8 mouse cellular contexts compared by ENCODE assay signal in the genomic region with DNA sequence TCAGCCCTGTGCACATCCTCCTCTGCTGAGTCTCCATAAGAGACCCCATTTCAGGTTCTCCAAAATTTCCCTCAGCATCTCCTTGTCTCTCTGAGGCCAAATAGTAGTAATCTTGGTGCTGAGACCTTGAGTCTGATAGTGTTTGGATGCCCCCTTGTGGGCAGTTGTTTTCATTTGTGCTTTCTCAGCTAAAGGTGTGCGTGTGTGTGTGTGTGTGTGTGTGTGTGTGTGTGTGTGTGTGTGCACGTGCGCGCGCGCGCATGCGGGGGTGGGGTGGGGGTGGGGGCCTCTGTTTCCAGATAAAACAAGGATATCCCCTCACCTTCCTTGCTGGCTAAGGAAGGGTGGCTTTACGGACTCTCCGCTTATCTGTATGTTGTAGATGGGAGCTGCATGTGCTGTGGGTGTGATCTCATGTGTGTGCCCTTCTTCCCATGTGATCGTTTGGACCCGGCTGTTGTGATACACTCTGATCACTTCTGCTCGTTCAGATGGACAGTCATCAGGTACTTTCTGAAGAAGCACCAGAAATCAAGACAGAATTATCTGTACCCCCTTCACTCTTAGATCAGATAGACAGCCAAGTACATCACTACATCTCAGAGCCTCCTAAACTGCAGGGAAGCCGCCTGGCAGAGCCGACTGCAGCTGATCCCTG. TPM values are rescaled to one million over a fixed set of nuclear protein-coding genes. Genes with fewer than 3 reads are reported as not detected.
DNase-seq lines count a peak whose midpoint lies in the region; ATAC-seq and TF ChIP-seq lines count a peak whose summit lies in the region.
"Had no signal": no experiment of that assay in that cellular context is flagged by ENCODE, and none has a peak within 500 bp of the region (broad histone marks: within the 10 kb centered on the region; RNA-seq: fewer than 3 reads in every experiment).

No protein-coding gene starts in this region.

- H3K27me3 ChIP-seq in midbrain, embryonic 11.5 days (ENCODE audit: control insufficient read depth, insufficient read depth, low read length) = no peaks in the 10 kb centered on the region
- no peaks in the 10 kb centered on the region for H3K27me3 ChIP-seq in midbrain, embryonic 13.5 days
- no peaks in the 10 kb centered on the region for H3K27me3 ChIP-seq in liver, postnatal 0 days (ENCODE audit: insufficient read depth, low read length)

- ATAC-seq in midbrain, embryonic 11.5 days (ENCODE audit: low FRiP score) = no peak
- no peak for ATAC-seq in midbrain, embryonic 13.5 days
- peak; percentile 21 for ATAC-seq in inflammation-experienced regulatory T-cells, adult 6 months
- ATAC-seq in liver, postnatal 0 days = peak; percentile 43; the same call in 1 of the 2 replicates

- H3K4me2 ChIP-seq in midbrain, embryonic 11.5 days = no peak overlapping the region
- no peak overlapping the region for H3K4me2 ChIP-seq in midbrain, embryonic 13.5 days (replicated peaks)
- H3K4me2 ChIP-seq in liver, postnatal 0 days (ENCODE audit: low read depth, low read length) = no peak overlapping the region
- H3K4me2 ChIP-seq: neural tube, embryonic 12.5 days had no signal

- no peak for TF ChIP-seq EP300 in liver, postnatal 0 days (IDR thresholded peaks at IDR 0.05; ENCODE audit: low read depth)

- no peaks in the 10 kb centered on the region for H3K9me3 ChIP-seq in midbrain, embryonic 11.5 days (ENCODE audit: control insufficient read depth, low read length)
- no peaks in the 10 kb centered on the region for H3K9me3 ChIP-seq in midbrain, embryonic 13.5 days
- no peaks in the 10 kb centered on the region for H3K9me3 ChIP-seq in liver, postnatal 0 days (ENCODE audit: low read length)
- H3K9me3 ChIP-seq: neural tube, embryonic 12.5 days had no signal

- TF ChIP-seq CTCF in liver, postnatal 0 days (IDR thresholded peaks at IDR 0.05; ENCODE audit: low read depth) = peak; percentile 74

- peaks cover 10% of the 10 kb centered on the region for H3K4me1 ChIP-seq in midbrain, embryonic 11.5 days (ENCODE audit: control insufficient read depth, insufficient read depth, low read length)
- H3K4me1 ChIP-seq in midbrain, embryonic 13.5 days (replicated peaks) = peaks cover 25% of the 10 kb centered on the region
- no peaks in the 10 kb centered on the region for H3K4me1 ChIP-seq in liver, postnatal 0 days (ENCODE audit: insufficient read depth)

- WGBS in midbrain, embryonic 11.5 days = 44% methylated on average over 15 of the region's 15 CpGs
- WGBS in midbrain, embryonic 13.5 days = 44% methylated on average over 8 of the region's 15 CpGs
- 24% methylated on average over 15 of the region's 15 CpGs for WGBS in liver, postnatal 0 days (ENCODE audit: insufficient replicate concordance)

- DNase-seq in midbrain, embryonic 11.5 days (ENCODE audit: low spot score, missing footprints) = peak; percentile 93
- peak; percentile 91 for DNase-seq in NIH3T3 (ENCODE audit: low read depth)
- peak; percentile 76 for DNase-seq in embryo, embryonic 10 days (ENCODE audit: low spot score)
- DNase-seq in liver, postnatal 0 days = peak; percentile 67
- DNase-seq in thymus, postnatal 0 days (ENCODE audit: low spot score) = peak; percentile 79

- no peak overlapping the region for H3K27ac ChIP-seq in midbrain, embryonic 11.5 days (ENCODE audit: low read depth, low read length)
- no peak overlapping the region for H3K27ac ChIP-seq in midbrain, embryonic 13.5 days
- H3K27ac ChIP-seq in liver, postnatal 0 days (ENCODE audit: low read depth) = no peak overlapping the region
- H3K27ac ChIP-seq: neural tube, embryonic 12.5 days had no signal

- H3K36me3 ChIP-seq in midbrain, embryonic 11.5 days (ENCODE audit: control insufficient read depth, insufficient read depth, low read length) = no peaks in the 10 kb centered on the region
- no peaks in the 10 kb centered on the region for H3K36me3 ChIP-seq in midbrain, embryonic 13.5 days
- H3K36me3 ChIP-seq in liver, postnatal 0 days (replicated peaks; ENCODE audit: insufficient read depth, low read length) = no peaks in the 10 kb centered on the region
- H3K36me3 ChIP-seq: neural tube, embryonic 12.5 days had no signal

- H3K9ac ChIP-seq in midbrain, embryonic 11.5 days (ENCODE audit: low read length) = no peak overlapping the region; the same call in 1 of the 2 replicates
- no peak overlapping the region for H3K9ac ChIP-seq in midbrain, embryonic 13.5 days (replicated peaks)
- no peak overlapping the region for H3K9ac ChIP-seq in liver, postnatal 0 days (replicated peaks)
- H3K9ac ChIP-seq: neural tube, embryonic 12.5 days had no signal

- no peak overlapping the region for H3K4me3 ChIP-seq in midbrain, embryonic 11.5 days (ENCODE audit: low read depth, low read length)
- no peak overlapping the region for H3K4me3 ChIP-seq in midbrain, embryonic 13.5 days (replicated peaks)
- no peak overlapping the region for H3K4me3 ChIP-seq in liver, postnatal 0 days (ENCODE audit: low read depth, low read length)
- H3K4me3 ChIP-seq: neural tube, embryonic 12.5 days had no signal

RNA-seq across cellular contexts. Expression of gene Ccr7, which starts 30.8 kb away (rescaled TPM):
- polyA plus RNA-seq in midbrain, embryonic 11.5 days (2014; fragmentation: Nextera tagmentation; extraction: Ambion mirVana) = 0.41 TPM in 1 of 2 replicates, not detected in the other
- polyA plus RNA-seq in midbrain, embryonic 13.5 days (2015; fragmentation: Nextera tagmentation; extraction: Ambion mirVana) = not detected in 2 replicates
- 100 to 1,000 TPM in 2 of 3 experiments, 10 to 100 TPM in 1; 16.6 to 295 (median 286) TPM for polyA plus RNA-seq in inflammation-experienced regulatory T-cells, adult 6 months (2017; shearing (Covaris generic))
- 1.5 and 1.6 TPM in 2 replicates for polyA plus RNA-seq in liver, postnatal 0 days (2015; fragmentation: Nextera tagmentation; extraction: Ambion mirVana)
- 36.2 and 37.4 TPM in 2 replicates for polyA plus RNA-seq in thymus, postnatal 0 days (2015; fragmentation: Nextera tagmentation; extraction: Ambion mirVana)

RNA-seq across cellular contexts. Expression of gene Tns4, which starts 35.0 kb away (rescaled TPM):
- polyA plus RNA-seq in midbrain, embryonic 11.5 days (2014; fragmentation: Nextera tagmentation; extraction: Ambion mirVana) = 0.23 and 0.67 TPM in 2 replicates
- 0.10 and 0.16 TPM in 2 replicates for polyA plus RNA-seq in midbrain, embryonic 13.5 days (2015; fragmentation: Nextera tagmentation; extraction: Ambion mirVana)
- under 1 TPM; 0.30 to 0.58 (median 0.51) TPM for polyA plus RNA-seq in inflammation-experienced regulatory T-cells, adult 6 months (2017; shearing (Covaris generic))
- 0.25 and 0.31 TPM in 2 replicates for polyA plus RNA-seq in liver, postnatal 0 days (2015; fragmentation: Nextera tagmentation; extraction: Ambion mirVana)
- polyA plus RNA-seq in thymus, postnatal 0 days (2015; fragmentation: Nextera tagmentation; extraction: Ambion mirVana) = 1.4 and 1.7 TPM in 2 replicates

Comparison
In these comparisons a context has a peak if more than half of its experiments do, and no peak if none do; other contexts are left out.
1. ATAC-seq: peak in inflammation-experienced regulatory T-cells, adult 6 months (single experiment) and liver, postnatal 0 days (single experiment); none in midbrain, embryonic 11.5 days (single experiment) and midbrain, embryonic 13.5 days (single experiment).
2. Peak in every context shown above with its lines, with median percentiles within 50 percentile points of each other: DNase-seq.